Mouse (Mus musculus): ENCODE results near the gene Mlycd.

GRCm38 (mm10) chr8:119424199-119424733 lies 29.6 kb downstream of the Mlycd start:
- TF ChIP-seq POLR2A (IDR thresholded peaks at IDR 0.05; ENCODE audit: borderline replicate concordance, extremely low read depth, insufficient read depth, insufficient read length, poor library complexity, severe bottlenecking) (no peak), CTCF (IDR thresholded peaks at IDR 0.05; ENCODE audit: borderline replicate concordance, extremely low read depth, insufficient read depth, insufficient read length) (no peak)

All from brain, embryonic 14.5 days (tissue).